Mouse (Mus musculus): ENCODE data around the gene Tmc4. TPM values are rescaled to one million over a fixed set of nuclear protein-coding genes. Genes with fewer than 3 reads are reported as not detected.

Tmc4 gene
- polyA plus RNA-seq, 1 experiment from 2014 or later = 6.6 TPM

DNA sequence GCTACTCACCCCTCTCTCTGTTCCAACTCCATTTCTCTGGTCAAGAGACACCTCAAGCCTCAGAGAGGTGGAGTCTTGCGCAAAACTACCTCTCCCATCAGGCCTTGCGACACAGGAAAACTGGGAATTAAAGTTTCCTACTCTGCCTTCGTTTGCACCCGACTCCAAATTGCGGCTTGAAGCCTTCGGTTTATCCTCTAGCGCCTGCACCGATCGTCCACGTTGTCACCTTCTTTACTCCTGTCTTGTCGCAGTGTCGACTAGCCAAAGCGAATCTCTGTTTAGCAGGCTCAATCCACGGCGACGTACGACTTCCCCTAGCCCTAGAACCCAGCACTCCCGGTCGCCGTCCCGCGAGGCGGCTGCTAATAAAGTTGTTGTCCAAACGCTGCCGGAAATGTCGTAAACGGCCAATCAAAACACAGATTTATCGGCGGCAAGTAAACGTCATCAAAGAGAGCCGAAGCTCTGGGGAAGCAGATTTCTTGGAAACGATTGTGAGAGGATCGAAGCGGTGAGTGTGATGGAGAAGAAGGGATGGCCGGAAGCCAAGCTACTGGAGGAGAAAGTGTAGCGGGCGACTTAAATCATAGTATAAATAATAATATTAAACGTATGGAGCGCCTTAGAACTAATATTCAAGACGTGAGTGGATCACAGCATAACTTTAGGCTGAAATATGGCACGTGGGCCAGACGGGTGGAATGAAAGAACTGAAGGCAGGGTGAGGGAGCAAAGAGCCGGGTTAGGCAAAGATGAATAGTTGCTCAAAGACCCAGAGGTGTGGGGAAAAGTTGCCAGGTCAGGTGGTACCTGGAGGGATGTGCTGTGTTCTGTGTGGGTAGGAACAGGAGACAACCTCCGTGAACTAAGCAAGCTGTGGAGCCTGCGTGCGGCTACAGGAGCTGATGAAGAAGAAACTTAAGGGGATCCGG lies 47.5 kb downstream of the Tmc4 start, which contains the start of the genes Tfpt and Prpf31:
Tfpt (minus strand) TSS at position 387 of the 935 bp plus-strand sequence.
Prpf31 (plus strand) TSS at position 443 of the 935 bp plus-strand sequence.
- peaks cover 21% of the 10 kb centered on the region for H3K4me1 ChIP-seq (replicated peaks)
- WGBS = 1% methylated on average over 47 of the region's 47 CpGs
- peak within 1 kb of the TSS; percentile 75 for H3K9ac ChIP-seq (replicated peaks)
- H3K27ac ChIP-seq = peak within 1 kb of the TSS; percentile 77
- H3K36me3 ChIP-seq = peaks cover 51% of the 10 kb centered on the region
- H3K9me3 ChIP-seq = no peaks in the 10 kb centered on the region
- H3K27me3 ChIP-seq = no peaks in the 10 kb centered on the region
- H3K4me3 ChIP-seq (replicated peaks) = peak within 1 kb of the TSS; percentile 65
- peak; percentile 77 for ATAC-seq (ENCODE audit: insufficient number of reproducible peaks, insufficient read depth, low FRiP score, low TSS enrichment, low read depth)
- peak within 1 kb of the TSS; percentile 97 for H3K4me2 ChIP-seq

DNA sequence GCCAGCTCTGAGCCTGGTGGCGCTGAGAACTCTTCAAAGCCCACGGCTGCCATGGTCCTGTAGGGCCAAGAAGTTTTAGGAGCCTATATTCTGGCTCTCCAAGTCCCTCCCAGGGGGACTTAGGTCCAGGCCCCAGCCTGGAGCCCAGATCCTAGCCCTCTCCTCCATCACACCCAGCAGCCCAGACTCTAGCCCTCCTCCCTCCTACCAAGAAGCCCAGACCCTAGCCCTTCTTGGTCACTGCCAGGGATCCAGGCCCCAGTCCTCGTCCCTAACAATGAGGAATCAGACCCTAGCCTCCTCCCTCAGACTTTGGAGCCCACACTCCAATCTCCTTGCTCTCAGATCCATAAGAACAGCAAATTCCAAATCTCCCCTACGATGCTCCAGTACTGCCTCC lies 48.3 kb downstream of the Tmc4 start:
- Histone ChIP-seq H3K4me1 (replicated peaks) (peaks cover 21% of the 10 kb centered on the region), H3K36me3 (peaks cover 51% of the 10 kb centered on the region), H3K27me3 (no peaks in the 10 kb centered on the region), H3K4me3 (replicated peaks) (peak overlapping the region; percentile 65), H3K9me3 (no peaks in the 10 kb centered on the region), H3K27ac (peak overlapping the region; percentile 77; the same call in 1 of the 2 replicates), H3K4me2 (peak overlapping the region; percentile 97), H3K9ac (replicated peaks) (peak overlapping the region; percentile 75)
- peak; percentile 64 for ATAC-seq (ENCODE audit: insufficient number of reproducible peaks, insufficient read depth, low FRiP score, low TSS enrichment, low read depth)
- WGBS = 32% methylated on average over 4 of the region's 4 CpGs

DNA sequence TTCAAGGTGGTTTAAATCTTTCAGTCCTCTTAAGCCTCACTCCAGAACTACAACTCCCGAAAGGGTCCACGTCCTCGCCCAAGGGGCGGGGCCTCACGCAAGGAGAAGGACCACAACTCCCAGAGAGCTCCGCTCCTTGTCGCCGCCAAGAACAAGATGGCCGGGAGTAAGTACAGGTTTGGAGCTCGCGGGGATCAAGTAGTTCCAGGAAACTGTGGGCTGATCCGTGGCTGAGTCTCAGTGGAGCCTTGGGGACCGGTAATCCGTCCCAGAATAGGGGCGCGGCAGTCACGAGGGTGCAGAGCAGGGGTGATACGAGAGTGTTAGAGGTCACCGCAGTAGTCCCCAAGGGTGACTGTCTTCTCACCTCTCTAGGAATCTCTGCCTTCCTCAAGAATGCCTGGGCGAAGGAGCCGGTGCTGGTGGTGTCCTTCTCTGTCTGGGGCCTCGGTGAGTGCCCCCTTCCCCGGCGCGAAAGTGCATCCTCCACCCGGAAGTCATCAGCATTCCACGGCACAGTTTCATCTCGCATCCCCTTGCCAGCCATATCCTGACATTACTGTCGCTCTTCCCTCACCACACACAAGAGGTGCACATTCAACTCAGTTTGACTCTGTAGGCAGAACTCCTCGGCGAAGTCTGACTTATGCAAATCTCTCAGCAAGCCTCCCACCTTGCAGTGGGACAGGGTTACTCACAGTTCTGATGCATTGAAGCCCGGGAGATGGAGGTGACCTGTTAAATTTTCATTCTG lies 59.9 kb downstream of the Tmc4 start, which contains the start of gene Ndufa3:
Ndufa3 (plus strand) TSS at position 132 of the 754 bp plus-strand sequence.
- Histone ChIP-seq H3K9ac (replicated peaks) (peak within 1 kb of the TSS; percentile 87), H3K4me2 (peak within 1 kb of the TSS; percentile 87), H3K27ac (peak within 1 kb of the TSS; percentile 69), H3K36me3 (peaks cover 38% of the 10 kb centered on the region), H3K9me3 (no peaks in the 10 kb centered on the region), H3K27me3 (no peaks in the 10 kb centered on the region), H3K4me3 (replicated peaks) (peak within 1 kb of the TSS; percentile 78), H3K4me1 (replicated peaks) (peaks cover 7% of the 10 kb centered on the region)
- ATAC-seq (ENCODE audit: insufficient number of reproducible peaks, insufficient read depth, low FRiP score, low TSS enrichment, low read depth) = peak; percentile 93
- under 1% methylated on average over 32 of the region's 32 CpGs for WGBS

DNA sequence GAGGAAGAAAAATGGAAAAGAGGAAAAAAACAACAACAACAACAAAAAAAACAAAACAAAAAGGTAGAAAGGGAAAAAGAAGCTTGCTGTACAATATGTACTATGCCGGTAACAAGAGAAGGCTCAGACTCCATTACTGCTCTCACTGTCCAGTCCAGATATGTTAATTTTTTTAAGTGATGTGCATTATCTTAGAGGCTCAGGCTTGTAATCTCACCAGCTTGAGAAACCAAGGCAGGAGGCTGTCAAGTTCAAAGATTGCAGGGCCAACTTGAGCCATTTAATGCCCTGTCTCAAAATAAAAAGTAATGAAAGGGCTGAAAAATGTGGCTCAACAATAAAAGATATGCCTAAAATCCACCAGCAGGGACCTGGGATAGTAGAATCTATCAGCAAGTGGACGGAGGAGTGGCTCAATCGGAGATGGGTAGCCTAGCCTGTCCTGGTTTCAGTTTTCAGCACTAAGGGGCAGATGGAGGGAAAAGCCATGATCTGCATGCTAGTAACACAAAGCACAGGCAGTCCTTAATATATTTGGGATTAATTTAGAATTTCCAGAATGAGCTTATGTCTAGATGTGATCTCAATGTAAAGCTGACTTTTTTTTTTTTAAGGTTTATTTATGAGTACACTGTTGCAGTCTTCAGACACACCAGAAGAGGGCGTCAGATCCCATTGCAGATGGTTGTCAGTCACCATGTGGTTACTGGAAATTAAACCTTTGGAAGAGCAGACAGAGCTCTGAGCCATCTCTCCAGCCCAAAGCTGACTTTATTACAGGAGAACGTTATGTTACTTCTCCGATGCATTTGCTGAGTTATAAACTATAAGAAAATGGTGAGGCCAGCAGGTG lies 60.7 kb downstream of the Tmc4 start:
- Histone ChIP-seq H3K4me2 (no peak overlapping the region), H3K4me1 (replicated peaks) (peaks cover 7% of the 10 kb centered on the region), H3K9ac (replicated peaks) (no peak overlapping the region), H3K9me3 (no peaks in the 10 kb centered on the region), H3K36me3 (peaks cover 30% of the 10 kb centered on the region), H3K27ac (no peak overlapping the region), H3K27me3 (no peaks in the 10 kb centered on the region), H3K4me3 (replicated peaks) (peak overlapping the region; percentile 78)
- ATAC-seq (ENCODE audit: insufficient number of reproducible peaks, insufficient read depth, low FRiP score, low TSS enrichment, low read depth) = no peak; the same call in 1 of the 2 replicates
- WGBS = 41% methylated on average over 6 of the region's 6 CpGs

DNA sequence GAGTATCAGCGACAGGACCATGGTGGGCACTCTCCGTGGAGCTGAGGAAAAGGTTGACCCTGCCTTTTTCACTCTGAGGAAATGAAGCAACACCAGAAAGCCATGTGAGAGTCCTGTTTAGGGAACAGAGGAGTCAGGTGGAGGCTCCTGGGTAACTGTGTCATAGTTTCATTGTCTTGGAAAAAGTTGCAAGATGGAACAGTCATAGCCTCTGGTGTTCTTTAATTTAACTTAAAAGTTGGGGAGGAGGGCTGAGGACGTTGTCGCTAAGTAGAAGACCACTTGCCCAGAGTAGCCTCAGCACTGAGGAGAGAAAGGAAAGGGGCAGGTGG lies 61.3 kb downstream of the Tmc4 start, which contains the start of gene Oscar:
Oscar (minus strand) TSS at position 101 of the 332 bp plus-strand sequence.
- ATAC-seq (ENCODE audit: insufficient number of reproducible peaks, insufficient read depth, low FRiP score, low TSS enrichment, low read depth) = no peak
- Histone ChIP-seq H3K9ac (replicated peaks) (no peak within 1 kb of the TSS), H3K4me2 (no peak within 1 kb of the TSS), H3K36me3 (peaks cover 24% of the 10 kb centered on the region), H3K27me3 (no peaks in the 10 kb centered on the region), H3K9me3 (no peaks in the 10 kb centered on the region), H3K4me3 (replicated peaks) (peak within 1 kb of the TSS; percentile 78), H3K27ac (no peak within 1 kb of the TSS), H3K4me1 (replicated peaks) (peaks cover 7% of the 10 kb centered on the region)
- 86% methylated on average over 4 of the region's 4 CpGs for whole genome bisulfite sequencing

Small RNA genes within 50 kb of the gene (microRNA-seq; reads per million reads assigned to microRNA genes)
- 2.8 reads per million, percentile 7 among the genes with 10 or more reads in this experiment for gene Mir3572

Other genes with a start within 250 kb of the Tmc4 start
- gene Tarm1, start 174.9 kb downstream of the Tmc4 start, polyA plus RNA-seq (2016; fragmentation: Nextera tagmentation; extraction: Ambion mirVana) = not detected in 2 replicates
- gene Oscar, start 61.4 kb downstream of the Tmc4 start, polyA plus RNA-seq (2016; fragmentation: Nextera tagmentation; extraction: Ambion mirVana) = not detected in 2 replicates
- gene Ndufa3, start 60.2 kb downstream of the Tmc4 start, polyA plus RNA-seq (2016; fragmentation: Nextera tagmentation; extraction: Ambion mirVana) = 385 and 392 TPM in 2 replicates
- gene Tfpt, start 47.6 kb downstream of the Tmc4 start, polyA plus RNA-seq (2016; fragmentation: Nextera tagmentation; extraction: Ambion mirVana) = 36.5 and 37.8 TPM in 2 replicates
- gene Prpf31, start 47.6 kb downstream of the Tmc4 start, polyA plus RNA-seq (2016; fragmentation: Nextera tagmentation; extraction: Ambion mirVana) = 133 and 136 TPM in 2 replicates
- gene Cnot3, start 32.3 kb downstream of the Tmc4 start, polyA plus RNA-seq (2016; fragmentation: Nextera tagmentation; extraction: Ambion mirVana) = 69.5 and 70.3 TPM in 2 replicates
- gene Leng1, start 11.7 kb downstream of the Tmc4 start, polyA plus RNA-seq (2016; fragmentation: Nextera tagmentation; extraction: Ambion mirVana) = 19.5 and 20.7 TPM in 2 replicates
- 284 and 296 TPM in 2 replicates for gene Tsen34, start 15.3 kb upstream of the Tmc4 start, polyA plus RNA-seq (2016; fragmentation: Nextera tagmentation; extraction: Ambion mirVana)
- 59.4 and 61.4 TPM in 2 replicates for gene Mboat7, start 16.0 kb upstream of the Tmc4 start, polyA plus RNA-seq (2016; fragmentation: Nextera tagmentation; extraction: Ambion mirVana)
- 1,389 and 1,455 TPM in 2 replicates for gene Rps9, start 26.4 kb upstream of the Tmc4 start, polyA plus RNA-seq (2016; fragmentation: Nextera tagmentation; extraction: Ambion mirVana)
- gene Pirb, start 42.8 kb upstream of the Tmc4 start, polyA plus RNA-seq (2016; fragmentation: Nextera tagmentation; extraction: Ambion mirVana) = 0.18 and 0.35 TPM in 2 replicates
- not detected in 2 replicates for gene Gm15448, start 148.1 kb upstream of the Tmc4 start, polyA plus RNA-seq (2016; fragmentation: Nextera tagmentation; extraction: Ambion mirVana)
- not detected in 2 replicates for gene Pira2, start 167.5 kb upstream of the Tmc4 start, polyA plus RNA-seq (2016; fragmentation: Nextera tagmentation; extraction: Ambion mirVana)
- not detected in 2 replicates for gene Gm14548, start 220.6 kb upstream of the Tmc4 start, polyA plus RNA-seq (2016; fragmentation: Nextera tagmentation; extraction: Ambion mirVana)
- 0.12 TPM in 1 of 2 replicates, not detected in the other for gene Lilra6, start 237.9 kb upstream of the Tmc4 start, polyA plus RNA-seq (2016; fragmentation: Nextera tagmentation; extraction: Ambion mirVana)

Data from limb, embryonic 12.5 days (tissue).